Comparison of ENCODE assay signal across 15 mouse cellular contexts in genomic region chr12:30864347-30864746, GRCm38 (mm10). TPM values are rescaled to one million over a fixed set of nuclear protein-coding genes. Genes with fewer than 3 reads are reported as not detected.
DNase-seq lines count a peak whose midpoint lies in the region; ATAC-seq lines count a peak whose summit lies in the region.
"Had no signal": no experiment of that assay in that cellular context is flagged by ENCODE, and none has a peak within 500 bp of the region (broad histone marks: within the 10 kb centered on the region; RNA-seq: fewer than 3 reads in every experiment).

No protein-coding gene starts in this region.

- ATAC-seq in forebrain, embryonic 15.5 days (replicated peaks): 0 out of 2 replicates have a peak, but pooled peaks have one; percentile 67
- ATAC-seq in forebrain, embryonic 12.5 days (ENCODE audit: low FRiP score): no peak
- ATAC-seq in hindbrain, embryonic 15.5 days (ENCODE audit: low FRiP score, low read depth): peak; percentile 71; the same call in 1 of the 2 replicates
- ATAC-seq in hindbrain, embryonic 12.5 days (ENCODE audit: low FRiP score): no peak
- ATAC-seq in liver, embryonic 12.5 days: no peak

- H3K9me3 ChIP-seq in forebrain, embryonic 15.5 days: no peaks in the 10 kb centered on the region
- no peaks in the 10 kb centered on the region for H3K9me3 ChIP-seq in forebrain, embryonic 12.5 days
- no peaks in the 10 kb centered on the region for H3K9me3 ChIP-seq in hindbrain, embryonic 15.5 days
- H3K9me3 ChIP-seq in hindbrain, embryonic 12.5 days (replicated peaks): no peaks in the 10 kb centered on the region
- no peaks in the 10 kb centered on the region for H3K9me3 ChIP-seq in liver, embryonic 12.5 days (replicated peaks)
- H3K9me3 ChIP-seq: limb, embryonic 15.5 days had no signal

- no peaks in the 10 kb centered on the region for H3K36me3 ChIP-seq in forebrain, embryonic 15.5 days
- H3K36me3 ChIP-seq in forebrain, embryonic 12.5 days (replicated peaks): no peaks in the 10 kb centered on the region
- no peaks in the 10 kb centered on the region for H3K36me3 ChIP-seq in hindbrain, embryonic 15.5 days
- no peaks in the 10 kb centered on the region for H3K36me3 ChIP-seq in hindbrain, embryonic 12.5 days
- H3K36me3 ChIP-seq in liver, embryonic 12.5 days: no peaks in the 10 kb centered on the region
- H3K36me3 ChIP-seq: limb, embryonic 15.5 days had no signal

- no peaks in the 10 kb centered on the region for H3K4me1 ChIP-seq in forebrain, embryonic 15.5 days
- no peaks in the 10 kb centered on the region for H3K4me1 ChIP-seq in forebrain, embryonic 12.5 days
- H3K4me1 ChIP-seq in hindbrain, embryonic 15.5 days (replicated peaks): no peaks in the 10 kb centered on the region
- H3K4me1 ChIP-seq in hindbrain, embryonic 12.5 days: no peaks in the 10 kb centered on the region
- no peaks in the 10 kb centered on the region for H3K4me1 ChIP-seq in liver, embryonic 12.5 days
- H3K4me1 ChIP-seq: limb, embryonic 15.5 days had no signal

- H3K4me3 ChIP-seq in forebrain, embryonic 15.5 days: no peak overlapping the region
- H3K4me3 ChIP-seq in forebrain, embryonic 12.5 days (replicated peaks): no peak overlapping the region
- no peak overlapping the region for H3K4me3 ChIP-seq in hindbrain, embryonic 15.5 days
- no peak overlapping the region for H3K4me3 ChIP-seq in hindbrain, embryonic 12.5 days
- no peak overlapping the region for H3K4me3 ChIP-seq in liver, embryonic 12.5 days
- H3K4me3 ChIP-seq: left cerebral cortex, adult 2 months; limb, embryonic 15.5 days had no signal

- WGBS in forebrain, embryonic 15.5 days: 45% methylated on average over 2 of the region's 2 CpGs
- 85% methylated on average over 2 of the region's 2 CpGs for WGBS in forebrain, embryonic 12.5 days
- 44% methylated on average over 2 of the region's 2 CpGs for WGBS in hindbrain, embryonic 15.5 days
- WGBS in hindbrain, embryonic 12.5 days: 61% methylated on average over 2 of the region's 2 CpGs
- 67% methylated on average over 2 of the region's 2 CpGs for WGBS in liver, embryonic 12.5 days (ENCODE audit: insufficient replicate concordance)

- peak; percentile 31 for DNase-seq in right cerebral cortex, postnatal 4 days
- no peak for DNase-seq in right cerebral cortex, postnatal 36 days (ENCODE audit: low spot score in 2 of 2)
- DNase-seq in thymus, postnatal 10 days (ENCODE audit: low spot score in 2 of 2): no peak
- DNase-seq: cerebellum, adult 2 months; gastrocnemius, postnatal 14 days; kidney, adult 18-20 months; thymus, postnatal 36 days had no signal

- no peak overlapping the region for H3K9ac ChIP-seq in forebrain, embryonic 15.5 days (replicated peaks)
- no peak overlapping the region for H3K9ac ChIP-seq in forebrain, embryonic 12.5 days
- H3K9ac ChIP-seq in hindbrain, embryonic 15.5 days: no peak overlapping the region
- no peak overlapping the region for H3K9ac ChIP-seq in hindbrain, embryonic 12.5 days
- no peak overlapping the region for H3K9ac ChIP-seq in liver, embryonic 12.5 days
- H3K9ac ChIP-seq: limb, embryonic 15.5 days had no signal

- H3K4me2 ChIP-seq in forebrain, embryonic 15.5 days (replicated peaks): no peak overlapping the region
- H3K4me2 ChIP-seq in forebrain, embryonic 12.5 days: no peak overlapping the region
- no peak overlapping the region for H3K4me2 ChIP-seq in hindbrain, embryonic 15.5 days
- H3K4me2 ChIP-seq in hindbrain, embryonic 12.5 days (replicated peaks): no peak overlapping the region
- H3K4me2 ChIP-seq in liver, embryonic 12.5 days: no peak overlapping the region
- H3K4me2 ChIP-seq: limb, embryonic 15.5 days had no signal

- H3K27ac ChIP-seq in forebrain, embryonic 15.5 days (replicated peaks): no peak overlapping the region
- H3K27ac ChIP-seq in forebrain, embryonic 12.5 days: no peak overlapping the region
- H3K27ac ChIP-seq in hindbrain, embryonic 15.5 days (replicated peaks): no peak overlapping the region
- H3K27ac ChIP-seq in hindbrain, embryonic 12.5 days: no peak overlapping the region
- H3K27ac ChIP-seq in liver, embryonic 12.5 days: no peak overlapping the region
- H3K27ac ChIP-seq: left cerebral cortex, adult 2 months; limb, embryonic 15.5 days had no signal

- no peaks in the 10 kb centered on the region for H3K27me3 ChIP-seq in forebrain, embryonic 15.5 days
- H3K27me3 ChIP-seq in forebrain, embryonic 12.5 days: no peaks in the 10 kb centered on the region
- H3K27me3 ChIP-seq in hindbrain, embryonic 15.5 days: no peaks in the 10 kb centered on the region
- H3K27me3 ChIP-seq in hindbrain, embryonic 12.5 days: no peaks in the 10 kb centered on the region
- no peaks in the 10 kb centered on the region for H3K27me3 ChIP-seq in liver, embryonic 12.5 days (replicated peaks)
- H3K27me3 ChIP-seq: limb, embryonic 15.5 days had no signal

RNA-seq across cellular contexts. Expression of gene Alkal2, which starts 19.8 kb away (rescaled TPM):
- 0.50 and 0.55 TPM in 2 replicates for polyA plus RNA-seq in forebrain, embryonic 15.5 days (2015; fragmentation: Nextera tagmentation; extraction: Ambion mirVana)
- 1.1 and 2.0 TPM in 2 replicates for polyA plus RNA-seq in forebrain, embryonic 12.5 days (2016; fragmentation: Nextera tagmentation; extraction: Ambion mirVana)
- polyA plus RNA-seq in hindbrain, embryonic 15.5 days (2015; fragmentation: Nextera tagmentation; extraction: Ambion mirVana): 0.83 and 1.4 TPM in 2 replicates
- 0.21 and 1.2 TPM in 2 replicates for polyA plus RNA-seq in hindbrain, embryonic 12.5 days (2016; fragmentation: Nextera tagmentation; extraction: Ambion mirVana)
- polyA plus RNA-seq in liver, embryonic 12.5 days (2016; fragmentation: Nextera tagmentation; extraction: Ambion mirVana): not detected in 2 replicates
- polyA plus RNA-seq: large intestine, adult 2 months had no signal

RNA-seq across cellular contexts. Expression of gene Acp1, which starts 47.0 kb away (rescaled TPM):
- 129 TPM in 2 replicates for polyA plus RNA-seq in forebrain, embryonic 15.5 days (2015; fragmentation: Nextera tagmentation; extraction: Ambion mirVana)
- 162 and 169 TPM in 2 replicates for polyA plus RNA-seq in forebrain, embryonic 12.5 days (2016; fragmentation: Nextera tagmentation; extraction: Ambion mirVana)
- polyA plus RNA-seq in hindbrain, embryonic 15.5 days (2015; fragmentation: Nextera tagmentation; extraction: Ambion mirVana): 98.6 and 111 TPM in 2 replicates
- 130 and 136 TPM in 2 replicates for polyA plus RNA-seq in hindbrain, embryonic 12.5 days (2016; fragmentation: Nextera tagmentation; extraction: Ambion mirVana)
- polyA plus RNA-seq in liver, embryonic 12.5 days (2016; fragmentation: Nextera tagmentation; extraction: Ambion mirVana): 299 and 326 TPM in 2 replicates

RNA-seq across cellular contexts. Expression of gene Sh3yl1, which starts 47.1 kb away (rescaled TPM):
- polyA plus RNA-seq in forebrain, embryonic 15.5 days (2015; fragmentation: Nextera tagmentation; extraction: Ambion mirVana): 40.5 and 42.1 TPM in 2 replicates
- 23.6 and 24.0 TPM in 2 replicates for polyA plus RNA-seq in forebrain, embryonic 12.5 days (2016; fragmentation: Nextera tagmentation; extraction: Ambion mirVana)
- 48.7 and 50.2 TPM in 2 replicates for polyA plus RNA-seq in hindbrain, embryonic 15.5 days (2015; fragmentation: Nextera tagmentation; extraction: Ambion mirVana)
- 33.1 and 39.1 TPM in 2 replicates for polyA plus RNA-seq in hindbrain, embryonic 12.5 days (2016; fragmentation: Nextera tagmentation; extraction: Ambion mirVana)
- 36.0 and 38.4 TPM in 2 replicates for polyA plus RNA-seq in liver, embryonic 12.5 days (2016; fragmentation: Nextera tagmentation; extraction: Ambion mirVana)

Comparison
In these comparisons a context has a peak if more than half of its experiments do, and no peak if none do; other contexts are left out.
1. ATAC-seq: peak in forebrain, embryonic 15.5 days (single experiment) and hindbrain, embryonic 15.5 days (single experiment); none in forebrain, embryonic 12.5 days (single experiment), hindbrain, embryonic 12.5 days (single experiment) and liver, embryonic 12.5 days (single experiment).